Mouse (Mus musculus) spleen, adult 2 months (tissue): Measurements from ENCODE around the gene Slc7a6os.

Experiments
- CTCF ChIP-seq: fragments of 200-500 bp; IDR thresholded peaks from 2 replicates; pipeline ENCODE4 v1.5.1; 2011; ENCODE audit warnings: mild to moderate bottlenecking, inconsistent platforms; ENCODE audit not compliant: insufficient read depth, insufficient read length, insufficient replicate concordance; ENCODE audit errors: extremely low read depth
- POLR2A ChIP-seq: fragments of 200-500 bp; IDR thresholded peaks from 2 replicates; pipeline ENCODE4 v1.6.1; 2011; ENCODE audit warnings: low read depth, low read length, inconsistent platforms

DNA sequence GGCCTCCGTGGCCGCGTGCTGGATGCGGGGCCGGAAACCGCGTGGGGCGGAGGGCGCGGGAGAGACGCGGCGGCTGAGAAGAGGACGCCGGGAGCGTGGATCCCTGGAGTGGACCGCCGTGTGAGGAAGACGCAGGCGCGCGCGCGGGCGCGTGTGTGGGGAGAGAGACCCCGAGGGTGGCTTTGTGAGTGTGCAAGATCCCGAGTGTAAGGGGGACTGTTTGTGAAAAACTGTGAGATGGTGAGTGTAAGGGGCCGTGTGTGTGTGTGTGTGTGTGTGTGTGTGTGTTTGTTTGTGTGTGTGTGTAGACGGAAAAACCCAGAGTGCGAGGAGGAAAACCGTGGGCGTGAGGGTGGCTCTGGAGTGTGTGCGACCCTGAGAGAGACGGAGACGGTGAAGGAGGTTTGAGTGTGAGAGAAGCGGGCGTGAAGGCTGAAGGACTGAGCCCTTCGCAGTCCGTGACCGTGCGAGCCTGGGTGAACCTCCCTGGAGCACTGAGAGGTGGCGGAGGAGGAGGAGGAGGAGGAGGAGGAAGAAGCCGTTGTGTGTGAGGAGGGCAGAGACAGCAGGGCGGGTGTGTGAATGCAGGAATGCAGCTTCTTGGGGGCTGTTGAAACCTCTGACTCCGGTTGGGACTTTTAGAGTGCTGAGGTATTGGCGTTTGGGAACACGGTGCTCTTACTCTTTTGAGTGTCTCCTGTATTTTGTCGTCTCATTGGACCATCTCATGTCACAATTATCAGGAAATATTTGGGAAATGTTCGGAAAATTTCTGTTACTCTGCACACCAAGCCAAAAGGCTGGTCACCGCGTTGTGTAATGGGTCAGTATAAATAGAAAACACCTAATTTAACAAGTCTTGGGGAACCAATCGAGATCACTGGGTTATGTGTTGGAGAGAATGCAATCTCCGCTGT, 41.5 kb downstream of the Slc7a6os start:
- TF ChIP-seq CTCF (no peak), POLR2A (no peak)
